In genomic region chr17:50688135-50688534, GRCm38 (mm10) we compare ENCODE assay signal across 19 mouse cellular contexts.
A peak's percentile ranks its signal among the peaks of the same experiment; 100 is the strongest.
DNase-seq lines count a peak whose midpoint lies in the region; ATAC-seq and TF ChIP-seq lines count a peak whose summit lies in the region.
"Had no signal": no experiment of that assay in that cellular context is flagged by ENCODE, and none has a peak within 500 bp of the region (broad histone marks: within the 10 kb centered on the region; RNA-seq: fewer than 3 reads in every experiment).

No protein-coding gene starts in this region.

- H3K4me1 ChIP-seq in liver, adult 2 months (ENCODE audit: control insufficient read depth, insufficient read depth, low read length): peaks cover 11% of the 10 kb centered on the region
- H3K4me1 ChIP-seq: embryonic facial prominence, embryonic 15.5 days; stomach, embryonic 15.5 days had no signal

- intact Hi-C loops in heart, postnatal 25 days (cut with DNase I): no loop called here
- intact Hi-C loops in left cerebral cortex, postnatal 25 days (cut with DNase I): no loop called here

- no peaks in the 10 kb centered on the region for H3K79me2 ChIP-seq in liver, adult 2 months (ENCODE audit: control insufficient read depth, insufficient read depth, low read length)

- WGBS in liver, adult 2 months: 25% methylated on average over 6 of the region's 6 CpGs

- no peak overlapping the region for H3K4me3 ChIP-seq in liver, adult 2 months (ENCODE audit: insufficient read depth, low read depth, low read length)
- H3K4me3 ChIP-seq: embryonic facial prominence, embryonic 15.5 days; forebrain, embryonic 10.5 days; heart, embryonic 10.5 days; layer of hippocampus, adult 2 months; limb, embryonic 12.5 days; stomach, embryonic 15.5 days had no signal

- H3K9ac ChIP-seq in liver, adult 2 months (ENCODE audit: low read depth, low read length): no peak overlapping the region
- H3K9ac ChIP-seq: embryonic facial prominence, embryonic 15.5 days; hindbrain, embryonic 14.5 days; limb, embryonic 12.5 days; stomach, embryonic 15.5 days had no signal

- DNase-seq in frontal cortex, postnatal 36 days (ENCODE audit: low spot score in 2 of 2): no peak
- peak; percentile 96 for DNase-seq in liver, adult 2 months (ENCODE audit: extremely low read depth, low read depth, low spot score)
- DNase-seq in liver: no peak
- peak; percentile 55 to 65 for DNase-seq in cerebellum, postnatal 10 days
- no peak for DNase-seq in heart, postnatal 25 days (ENCODE audit: low spot score)
- no peak for DNase-seq in left cerebral cortex, postnatal 25 days (ENCODE audit: low spot score in 2 of 2)
- DNase-seq in ovary, postnatal 10 days (ENCODE audit: low spot score): no peak
- DNase-seq: adrenal gland, postnatal 14 days; heart, postnatal 10 days; lung, postnatal 14 days had no signal

- no peaks in the 10 kb centered on the region for H3K36me3 ChIP-seq in liver, adult 2 months (ENCODE audit: control insufficient read depth, insufficient read depth, low read length)
- H3K36me3 ChIP-seq: stomach, embryonic 15.5 days had no signal

- no peaks in the 10 kb centered on the region for H3K27me3 ChIP-seq in liver, adult 2 months (ENCODE audit: control insufficient read depth, insufficient read depth, low read length)
- H3K27me3 ChIP-seq: CH12.LX; embryonic facial prominence, embryonic 15.5 days; limb, embryonic 12.5 days; stomach, embryonic 15.5 days had no signal

- ATAC-seq in frontal cortex, adult (ENCODE audit: low TSS enrichment): peak; percentile 35; the same call in 1 of the 2 replicates

- H3K27ac ChIP-seq in liver, adult 2 months (replicated peaks; ENCODE audit: insufficient read depth, low read depth, low read length): 0 out of 2 replicates have a peak overlapping the region, but pooled peaks have one; percentile 7
- H3K27ac ChIP-seq: embryonic facial prominence, embryonic 15.5 days; forebrain, embryonic 10.5 days; heart, embryonic 10.5 days; hindbrain, embryonic 14.5 days; layer of hippocampus, adult 2 months; limb, embryonic 12.5 days; stomach, embryonic 15.5 days had no signal

- no peak for TF ChIP-seq CTCF in liver, adult 2 months (IDR thresholded peaks at IDR 0.05; ENCODE audit: low read depth, low read length)

- no peak for TF ChIP-seq POLR2A in liver, adult 2 months (IDR thresholded peaks at IDR 0.05; ENCODE audit: extremely low read depth, insufficient read depth, low read length)

Comparison
In these comparisons a context has a peak if more than half of its experiments do, and no peak if none do; other contexts are left out.
1. DNase-seq: peak in liver, adult 2 months (single experiment) and cerebellum, postnatal 10 days (2 of 2); none in frontal cortex, postnatal 36 days (0 of 2), liver (single experiment), heart, postnatal 25 days (single experiment), left cerebral cortex, postnatal 25 days (0 of 2) and ovary, postnatal 10 days (single experiment).